Mouse (Mus musculus): Measurements from ENCODE around the gene Arf4. TPM values are rescaled to one million over a fixed set of nuclear protein-coding genes. Genes with fewer than 3 reads are reported as not detected.

The Arf4 gene
- 539 TPM for polyA plus RNA-seq (2017; shearing (Covaris generic))

DNA sequence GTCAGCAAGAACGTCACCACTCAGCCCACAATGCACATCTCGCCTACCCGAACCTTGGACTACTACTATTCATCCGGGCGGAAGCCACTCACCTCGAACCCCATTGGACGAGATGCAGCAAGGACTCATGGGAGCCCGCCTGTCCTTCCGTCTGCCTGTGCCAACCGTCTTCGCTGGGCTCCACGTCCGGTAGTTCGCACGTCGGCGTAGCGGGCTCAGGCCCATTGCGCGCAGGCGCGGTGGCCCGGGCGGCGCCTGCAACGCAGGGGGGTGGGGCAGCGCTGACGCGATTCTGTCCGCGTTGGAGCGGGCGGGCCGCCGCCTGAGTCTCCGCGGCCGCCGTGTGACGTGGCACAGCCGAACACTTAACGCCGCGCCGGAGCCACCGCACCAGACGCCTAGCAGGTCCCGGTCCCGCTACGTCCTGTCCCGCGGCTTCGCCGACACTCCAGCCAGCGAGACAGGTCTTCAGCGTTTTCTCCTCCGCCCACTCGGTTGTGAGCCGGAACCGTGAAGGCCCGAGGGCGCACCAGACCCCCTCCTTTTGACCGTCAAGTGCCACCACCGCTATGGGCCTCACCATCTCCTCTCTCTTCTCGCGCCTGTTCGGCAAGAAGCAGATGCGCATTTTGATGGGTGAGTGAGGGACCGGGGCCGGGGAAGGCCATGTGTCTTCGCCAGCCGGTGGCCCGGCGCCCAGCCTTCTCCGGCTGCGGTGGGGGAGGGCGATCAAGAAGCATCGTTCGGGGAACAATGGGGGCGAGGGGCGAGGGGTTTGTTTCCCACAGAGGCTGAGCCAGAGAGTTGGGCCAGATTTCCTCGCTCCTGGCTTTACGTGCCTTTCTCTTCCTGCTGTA, at the start of gene Arf4:
Arf4 (plus strand) TSS at position 224 of the 857 bp plus-strand sequence.

DNA sequence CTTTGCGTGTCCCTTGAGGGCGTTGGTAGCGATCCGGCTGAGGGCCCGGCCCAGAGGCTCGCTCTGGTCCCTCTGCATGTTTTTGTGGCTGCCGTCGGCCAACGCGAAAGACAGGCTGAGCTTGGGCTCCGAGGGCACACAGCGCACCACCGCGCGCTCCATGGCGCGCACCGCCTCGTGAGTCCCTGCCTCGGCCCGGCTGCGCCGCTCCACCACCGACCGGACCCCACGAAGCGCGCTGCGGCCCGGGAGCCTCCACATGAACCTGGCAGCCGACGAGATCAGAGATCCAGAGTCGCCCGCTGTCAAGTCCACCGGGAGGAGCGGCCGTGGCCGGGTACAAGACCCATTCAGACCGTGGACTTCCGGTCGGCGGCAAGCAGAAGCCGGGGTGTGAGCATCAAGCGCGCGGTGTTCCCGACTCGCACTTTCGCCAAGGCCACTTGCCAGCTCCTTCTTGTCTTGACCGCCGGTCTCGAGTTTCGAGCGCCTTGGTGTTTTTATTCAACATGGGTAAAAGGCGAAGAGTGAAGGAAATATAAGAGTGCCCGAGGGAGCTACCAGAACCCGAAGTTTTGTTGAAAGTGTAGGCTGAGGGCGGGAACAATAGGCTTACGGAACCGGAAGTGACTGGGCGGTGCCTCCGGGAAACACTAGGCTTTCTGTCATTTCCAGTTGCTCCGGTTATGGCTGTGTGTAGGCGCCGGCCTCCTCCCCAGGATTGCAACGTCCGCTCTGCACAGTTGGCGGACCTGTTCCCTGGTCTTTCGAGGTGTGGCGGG, 31.6 kb downstream of the Arf4 start, which contains the start of gene Pde12:
Pde12 (minus strand) TSS at position 592 of the 782 bp plus-strand sequence.

DNA sequence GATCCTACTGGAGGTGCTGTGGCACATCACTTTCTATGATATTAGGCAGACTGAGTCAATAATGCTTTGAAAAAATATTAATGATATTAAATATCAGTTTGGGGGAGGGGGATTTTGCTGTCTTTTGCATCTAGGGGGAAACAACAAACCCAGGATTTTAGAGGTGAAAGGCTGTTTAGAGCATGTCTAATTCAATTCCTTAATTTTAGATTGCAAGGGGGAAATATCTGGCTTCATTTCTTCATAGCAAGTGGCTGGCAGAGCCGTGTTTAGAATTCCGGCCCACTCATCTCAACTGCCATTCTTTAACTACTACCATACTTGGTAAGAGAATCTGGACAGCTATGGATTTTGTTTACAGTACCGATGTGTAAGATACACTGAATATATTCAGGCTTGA, 55.1 kb downstream of the Arf4 start, which contains the start of gene Dnah12:
Dnah12 (plus strand) TSS at position 301 of the 400 bp plus-strand sequence.

Other genes starting within 250 kb of the Arf4 start
- 36.0 TPM for gene Slmap, start 103.1 kb upstream of the Arf4 start, polyA plus RNA-seq (2017; shearing (Covaris generic))
- 14.1 TPM for gene Dennd6a, start 64.2 kb upstream of the Arf4 start, polyA plus RNA-seq (2017; shearing (Covaris generic))
- gene Pde12, start 31.8 kb downstream of the Arf4 start, polyA plus RNA-seq (2017; shearing (Covaris generic)) = 11.5 TPM
- 0.18 TPM for gene Dnah12, start 55.2 kb downstream of the Arf4 start, polyA plus RNA-seq (2017; shearing (Covaris generic))